Mouse (Mus musculus): ENCODE measurements at regions not wholly inside any gene's neighbourhood (a gene's known extent, or its start where the extent isn't known, plus 50 kb on each side); places are given as distances from the start of the nearest gene placed in this dataset.

- DNase-seq = no peak
Observed at GRCm38 (mm10) chr10:16789641-16790243, 933.3 kb upstream of the Cited2 start.

- DNase-seq = no peak
Observed at GRCm38 (mm10) chr10:16803978-16804377, 919.0 kb upstream of the Cited2 start.

- no peak for DNase-seq
Observed at GRCm38 (mm10) chr10:16810716-16811115, 912.3 kb upstream of the Cited2 start.

GRCm38 (mm10) chr10:16814013-16814412 is 909.0 kb upstream of the Cited2 start:
- no peak for DNase-seq

GRCm38 (mm10) chr10:16861534-16861933 is 861.5 kb upstream of the Cited2 start:
- no peak for DNase-seq

GRCm38 (mm10) chr10:16866914-16867313 is 856.1 kb upstream of the Cited2 start:
- no peak for DNase-seq

GRCm38 (mm10) chr10:16874131-16874530 is 848.9 kb upstream of the Cited2 start:
- DNase-seq = no peak

- no peak for DNase-seq
Observed at GRCm38 (mm10) chr10:16878197-16878596, 844.8 kb upstream of the Cited2 start.

- no peak for DNase-seq
Observed at GRCm38 (mm10) chr10:16893316-16893715, 829.7 kb upstream of the Cited2 start.

GRCm38 (mm10) chr10:16895332-16895731 is 827.7 kb upstream of the Cited2 start:
- no peak for DNase-seq

GRCm38 (mm10) chr10:16922888-16923287 is 800.1 kb upstream of the Cited2 start:
- no peak for DNase-seq

GRCm38 (mm10) chr10:16923851-16924250 is 799.2 kb upstream of the Cited2 start:
- no peak for DNase-seq

GRCm38 (mm10) chr10:16937705-16938104 is 785.3 kb upstream of the Cited2 start:
- DNase-seq = no peak

GRCm38 (mm10) chr10:16951636-16952035 is 771.4 kb upstream of the Cited2 start:
- no peak for DNase-seq

GRCm38 (mm10) chr10:16960971-16961370 is 762.0 kb upstream of the Cited2 start:
- no peak for DNase-seq

GRCm38 (mm10) chr10:16962463-16962862 is 760.6 kb upstream of the Cited2 start:
- no peak for DNase-seq

GRCm38 (mm10) chr10:16978770-16979169 is 744.2 kb upstream of the Cited2 start:
- no peak for DNase-seq

- DNase-seq = no peak
Observed at GRCm38 (mm10) chr10:16990227-16990626, 732.8 kb upstream of the Cited2 start.

- DNase-seq = no peak
Observed at GRCm38 (mm10) chr10:16993789-16994188, 729.2 kb upstream of the Cited2 start.

GRCm38 (mm10) chr10:16994526-16994925 is 728.5 kb upstream of the Cited2 start:
- DNase-seq = peak; percentile 25

GRCm38 (mm10) chr10:16995010-16995409 is 728.0 kb upstream of the Cited2 start:
- DNase-seq = no peak

- DNase-seq = peak; percentile 29
Observed at GRCm38 (mm10) chr10:16996820-16997466, 726.1 kb upstream of the Cited2 start.

GRCm38 (mm10) chr10:17001320-17001719 is 721.7 kb upstream of the Cited2 start:
- DNase-seq = no peak

GRCm38 (mm10) chr10:17003123-17003849 is 719.7 kb upstream of the Cited2 start:
- no peak for DNase-seq
